Mouse (Mus musculus): ENCODE data around the gene Ccdc39. TPM values are rescaled to one million over a fixed set of nuclear protein-coding genes. Genes with fewer than 3 reads are reported as not detected.

Gene Ccdc39
- not detected in 2 replicates for total RNA-seq (2014; fragmentation: Nextera tagmentation)
- total RNA-seq (2017): 0.38 and 0.88 TPM in 2 replicates

GRCm38 (mm10) chr3:33843801-33844632 is at the start of gene Ccdc39:
TSS of gene Ccdc39 (minus strand) at chr3:33844310.
- ATAC-seq (replicated peaks; ENCODE audit: low FRiP score, low TSS enrichment, poor library complexity, severe bottlenecking): peak; percentile 72

DNA sequence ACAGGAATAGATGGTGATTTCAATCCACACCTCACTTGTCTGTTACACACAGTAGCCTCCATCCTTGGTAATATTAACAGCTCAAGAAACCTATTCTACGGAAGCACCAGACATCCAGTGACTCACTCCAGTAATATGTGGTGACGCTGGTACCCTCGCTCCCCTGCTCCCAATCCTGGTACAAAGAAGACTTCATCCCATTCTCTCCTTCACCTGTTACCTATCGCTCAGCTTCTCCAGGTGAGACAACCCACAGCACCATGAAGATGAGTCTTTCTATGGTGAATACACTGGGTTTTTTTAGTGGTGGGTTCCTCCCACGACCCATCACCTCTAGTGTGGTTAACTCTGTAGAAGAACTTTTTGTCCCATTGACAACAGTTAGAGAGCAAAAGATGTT is 49.3 kb upstream of the Ccdc39 start:
- no peak for ATAC-seq (replicated peaks; ENCODE audit: low FRiP score, low TSS enrichment, poor library complexity, severe bottlenecking)

- no peak for ATAC-seq (replicated peaks; ENCODE audit: low FRiP score, low TSS enrichment, poor library complexity, severe bottlenecking)
Measured at GRCm38 (mm10) chr3:33887438-33887837, 43.3 kb upstream of the Ccdc39 start.

DNA sequence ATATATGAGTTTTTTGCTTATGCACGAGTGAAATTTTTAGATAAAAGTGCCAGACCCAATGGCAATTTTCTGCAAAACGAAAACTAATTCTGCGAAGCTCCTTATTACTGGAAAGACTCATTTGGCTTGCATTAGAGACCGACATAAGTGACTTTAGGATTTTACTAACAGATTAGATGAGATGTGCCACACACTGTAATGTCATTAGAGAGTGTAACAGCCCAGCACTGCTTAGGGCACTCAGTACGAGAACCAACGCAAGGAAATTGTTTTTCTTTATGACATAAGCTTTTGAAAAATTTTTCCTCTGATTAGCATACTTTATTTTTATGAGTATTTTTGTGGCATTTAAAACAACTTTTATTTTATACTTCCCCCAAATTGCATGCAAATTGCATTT is 39.0 kb upstream of the Ccdc39 start:
- no peak for ATAC-seq (replicated peaks; ENCODE audit: low FRiP score, low TSS enrichment, poor library complexity, severe bottlenecking)

GRCm38 (mm10) chr3:33882695-33883094 is 38.6 kb upstream of the Ccdc39 start:
- no peak for ATAC-seq (replicated peaks; ENCODE audit: low FRiP score, low TSS enrichment, poor library complexity, severe bottlenecking)

GRCm38 (mm10) chr3:33878661-33879060 is 34.6 kb upstream of the Ccdc39 start:
- no peak for ATAC-seq (replicated peaks; ENCODE audit: low FRiP score, low TSS enrichment, poor library complexity, severe bottlenecking)

GRCm38 (mm10) chr3:33874456-33875286 is 30.6 kb upstream of the Ccdc39 start:
- ATAC-seq (replicated peaks; ENCODE audit: low FRiP score, low TSS enrichment, poor library complexity, severe bottlenecking): no peak

- no peak for ATAC-seq (replicated peaks; ENCODE audit: low FRiP score, low TSS enrichment, poor library complexity, severe bottlenecking)
Measured at GRCm38 (mm10) chr3:33873837-33874236, 29.7 kb upstream of the Ccdc39 start.

GRCm38 (mm10) chr3:33873366-33873765 is 29.3 kb upstream of the Ccdc39 start:
- no peak for ATAC-seq (replicated peaks; ENCODE audit: low FRiP score, low TSS enrichment, poor library complexity, severe bottlenecking)

GRCm38 (mm10) chr3:33864000-33864540 is 20.0 kb upstream of the Ccdc39 start:
- no peak for ATAC-seq (replicated peaks; ENCODE audit: low FRiP score, low TSS enrichment, poor library complexity, severe bottlenecking)

GRCm38 (mm10) chr3:33858939-33859338 is 14.8 kb upstream of the Ccdc39 start:
- ATAC-seq (replicated peaks; ENCODE audit: low FRiP score, low TSS enrichment, poor library complexity, severe bottlenecking): no peak

DNA sequence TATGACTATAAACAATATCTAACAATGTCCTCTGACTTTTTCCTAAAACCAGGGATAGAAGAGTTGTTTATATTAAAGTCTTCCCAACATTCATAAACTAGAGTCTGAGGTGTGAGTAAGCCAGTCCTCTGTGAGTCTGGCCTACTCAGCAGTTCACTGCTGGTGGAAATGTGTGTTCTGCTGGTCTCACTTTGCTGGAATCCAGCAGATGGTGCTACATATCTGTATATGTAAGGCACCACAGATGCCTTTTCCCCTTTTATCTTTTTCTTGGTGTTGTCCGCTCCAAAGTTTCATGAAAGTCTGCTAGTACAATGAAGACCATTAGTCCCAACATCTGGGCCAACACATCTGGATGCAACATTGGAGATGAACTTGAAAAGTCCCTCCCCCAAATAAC is 9.0 kb upstream of the Ccdc39 start:
- no peak for ATAC-seq (replicated peaks; ENCODE audit: low FRiP score, low TSS enrichment, poor library complexity, severe bottlenecking)

DNA sequence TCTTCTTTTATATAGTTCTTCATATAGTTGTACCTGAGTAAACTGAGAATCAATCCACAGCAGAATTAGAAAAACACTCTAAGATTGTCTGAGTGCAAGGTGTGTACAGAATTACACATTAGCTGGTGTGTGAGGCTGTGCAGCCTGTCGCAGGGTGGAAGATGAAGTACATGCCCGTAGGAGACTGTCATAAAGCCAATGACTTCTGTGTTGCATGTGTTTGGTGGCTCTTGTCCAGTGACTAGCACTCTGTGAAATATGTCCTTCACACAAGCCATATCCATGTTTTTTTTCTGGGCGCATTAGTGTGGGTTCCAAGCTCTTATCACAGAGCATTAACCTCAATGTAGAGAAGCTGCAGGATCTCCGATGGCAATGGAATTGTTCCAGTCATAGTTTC is 6.7 kb upstream of the Ccdc39 start:
- no peak for ATAC-seq (replicated peaks; ENCODE audit: low FRiP score, low TSS enrichment, poor library complexity, severe bottlenecking)

DNA sequence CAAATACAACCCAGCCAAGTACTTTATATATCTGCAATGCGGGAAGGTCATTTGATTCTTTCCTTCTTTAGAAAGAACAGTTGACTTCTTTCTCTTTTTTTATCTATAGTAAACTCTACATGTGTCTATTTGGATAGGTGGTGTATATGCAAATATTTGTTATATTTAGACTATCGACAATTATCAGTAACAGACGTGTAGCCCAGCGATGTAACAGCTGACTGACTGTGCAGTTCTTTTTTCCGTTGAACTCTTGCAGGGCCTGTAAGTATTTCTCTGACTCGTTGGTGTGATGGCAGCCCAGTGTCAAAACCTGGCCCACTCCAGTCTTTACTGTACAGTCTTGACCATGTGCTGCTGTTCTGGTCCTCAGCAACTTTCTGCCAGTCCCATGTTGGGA is 2.5 kb upstream of the Ccdc39 start:
- no peak for ATAC-seq (replicated peaks; ENCODE audit: low FRiP score, low TSS enrichment, poor library complexity, severe bottlenecking)

DNA sequence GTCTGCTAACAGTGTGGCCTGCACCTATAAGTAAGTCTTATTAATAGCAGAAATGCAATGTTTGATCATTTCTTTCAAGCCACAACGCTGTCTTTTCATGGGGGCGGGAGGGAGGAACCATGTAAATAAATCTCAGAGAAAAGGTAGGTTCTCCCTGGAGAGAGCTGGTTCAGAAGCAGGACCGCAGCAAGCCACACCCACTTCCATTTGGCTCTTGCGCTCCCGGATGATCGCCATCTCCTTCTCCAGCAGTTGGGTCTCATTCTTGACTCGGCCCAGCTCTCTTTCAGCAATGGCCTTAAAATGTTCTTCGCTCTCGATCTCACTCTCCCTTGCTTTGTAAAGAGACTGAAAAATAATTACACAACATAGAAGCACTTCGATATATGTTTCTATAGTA is 5.2 kb downstream of the Ccdc39 start:
- no peak for ATAC-seq (replicated peaks; ENCODE audit: low FRiP score, low TSS enrichment, poor library complexity, severe bottlenecking)

DNA sequence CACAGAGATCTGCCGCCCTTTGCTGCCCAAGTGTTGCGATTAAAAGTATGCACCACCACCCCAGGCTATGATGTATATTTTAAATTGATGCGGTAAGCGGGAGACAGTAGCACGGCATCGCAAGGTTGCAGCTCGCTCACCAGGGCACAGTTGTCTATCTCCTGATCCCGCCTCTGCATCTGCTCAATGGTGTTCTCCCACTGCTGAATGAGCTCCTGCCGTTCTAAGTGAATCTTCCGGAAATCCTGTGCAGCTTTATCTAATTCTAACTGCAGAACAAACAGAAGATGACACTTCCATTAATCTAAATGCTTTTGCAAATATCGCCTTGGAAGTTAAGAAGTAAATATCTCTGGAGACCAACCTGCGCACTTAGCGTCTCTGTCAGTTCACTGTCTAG is 7.5 kb downstream of the Ccdc39 start:
- ATAC-seq (replicated peaks; ENCODE audit: low FRiP score, low TSS enrichment, poor library complexity, severe bottlenecking): no peak

- no peak for ATAC-seq (replicated peaks; ENCODE audit: low FRiP score, low TSS enrichment, poor library complexity, severe bottlenecking)
Measured at GRCm38 (mm10) chr3:33832351-33832750, 11.8 kb downstream of the Ccdc39 start.

- ATAC-seq (replicated peaks; ENCODE audit: low FRiP score, low TSS enrichment, poor library complexity, severe bottlenecking): peak; percentile 94
Measured at GRCm38 (mm10) chr3:33824135-33824946, 19.8 kb downstream of the Ccdc39 start.

- ATAC-seq (replicated peaks; ENCODE audit: low FRiP score, low TSS enrichment, poor library complexity, severe bottlenecking): no peak
Measured at GRCm38 (mm10) chr3:33807151-33807550, 37.0 kb downstream of the Ccdc39 start.

- no peak for ATAC-seq (replicated peaks; ENCODE audit: low FRiP score, low TSS enrichment, poor library complexity, severe bottlenecking)
Measured at GRCm38 (mm10) chr3:33800513-33800820, 43.6 kb downstream of the Ccdc39 start.

All from megakaryocyte-erythroid progenitor cell, adult 5-6 weeks (primary cell).